Mouse (Mus musculus) neutrophil, adult 5-6 weeks (primary cell): Measurements from ENCODE around the gene 4930562C15Rik. TPM values are rescaled to one million over a fixed set of nuclear protein-coding genes. Genes with fewer than 3 reads are reported as not detected.

Source experiments
- ATAC-seq: fragments of 151-379, 151-347 bp; 2 replicates; pipeline ENCODE4 v1.8.0; 2017; ENCODE audit warnings: mild to moderate bottlenecking, moderate TSS enrichment; ENCODE audit not compliant: insufficient number of reproducible peaks, poor library complexity, low FRiP score, severe bottlenecking; ENCODE audit errors: extremely low read depth
- total RNA-seq: library from RNA; stranded (forward); fragments of 200-1000 nt; gene quantifications from 2 replicates; pipeline ENCODE4 v1.2.3, GENCODE M21; 2017

The 4930562C15Rik gene
- total RNA-seq, 1 experiment from 2014 or later = 0.58 TPM

DNA sequence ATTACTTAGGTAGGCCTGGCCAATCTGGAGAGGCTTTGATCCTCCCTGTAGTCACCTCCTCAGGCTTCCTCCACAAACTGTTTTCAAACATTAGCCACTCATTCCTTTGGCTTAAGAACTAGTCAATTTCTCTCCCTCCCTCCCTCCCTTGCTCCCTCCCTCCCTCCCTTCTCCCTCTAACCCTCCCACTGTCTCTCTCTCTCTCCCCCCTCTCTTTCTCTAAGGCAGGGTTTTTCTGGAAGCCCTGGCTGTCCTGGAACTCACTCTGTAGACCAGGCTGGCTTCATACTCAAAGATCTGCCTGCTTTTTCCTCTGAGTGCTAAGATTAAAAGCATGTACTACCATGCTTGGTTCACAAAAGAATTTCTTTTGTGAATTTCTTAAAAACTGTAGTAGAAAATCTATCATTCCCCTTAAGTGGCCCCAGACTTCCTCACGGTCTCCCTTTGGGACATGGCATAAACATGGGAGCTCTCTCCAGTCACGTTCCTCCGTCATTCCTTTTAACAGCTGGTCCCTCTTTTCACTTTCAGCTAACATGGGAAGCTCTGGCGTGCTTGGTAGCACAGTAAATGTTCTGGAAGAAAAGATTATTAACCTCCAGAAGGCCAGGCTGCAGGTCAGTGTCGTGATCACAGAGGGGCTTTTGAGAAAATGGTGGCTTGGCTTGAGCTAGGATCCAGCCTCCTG, 15.9 kb downstream of the 4930562C15Rik start:
- ATAC-seq = no peak

DNA sequence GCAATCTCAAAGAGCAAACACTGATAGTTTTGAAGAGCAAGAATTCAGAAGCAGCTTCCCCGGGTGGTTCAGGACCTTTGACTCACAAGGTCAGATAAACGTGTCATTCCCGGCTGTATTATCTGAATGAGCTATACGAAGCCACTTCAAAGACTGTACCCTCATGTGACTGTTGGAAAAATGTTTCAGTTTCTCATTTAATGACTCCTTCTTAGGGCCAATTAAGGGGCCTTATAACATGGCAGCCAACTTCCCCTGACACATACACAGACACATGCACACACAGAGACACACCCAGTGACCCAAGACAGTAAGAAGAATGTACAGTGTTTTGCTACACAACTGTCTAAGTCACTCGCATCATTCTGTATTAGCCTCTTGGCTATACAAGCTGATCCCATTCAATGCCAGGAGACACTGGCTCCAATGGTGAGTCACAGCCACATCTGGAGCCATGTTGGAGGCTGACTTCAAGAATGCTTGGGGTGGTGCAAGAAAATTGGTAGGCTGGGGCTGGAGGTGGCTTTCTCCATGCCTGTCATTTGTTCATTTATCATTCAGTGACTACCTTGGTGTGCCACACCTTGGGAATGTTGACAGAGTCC, 19.9 kb downstream of the 4930562C15Rik start:
- ATAC-seq = no peak

DNA sequence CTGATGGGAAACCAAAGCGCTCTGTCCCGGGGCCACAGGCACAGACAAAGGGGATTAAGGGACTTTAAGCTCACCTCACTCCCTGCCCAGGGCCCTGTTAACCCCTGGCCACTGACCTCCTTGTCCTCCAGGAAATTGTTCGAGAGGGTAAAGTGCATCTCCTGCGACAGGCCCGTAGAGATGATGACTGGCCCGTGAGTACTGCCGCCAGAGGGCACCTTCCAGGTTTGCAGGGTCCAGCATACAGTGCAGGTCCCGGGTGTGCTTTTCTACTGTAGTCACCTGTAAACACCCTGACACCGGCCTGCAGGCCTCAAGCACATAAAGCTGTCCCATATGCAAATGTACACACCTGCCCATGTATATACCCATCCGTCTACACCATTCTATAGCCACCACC, 26.2 kb downstream of the 4930562C15Rik start:
- ATAC-seq = no peak

DNA sequence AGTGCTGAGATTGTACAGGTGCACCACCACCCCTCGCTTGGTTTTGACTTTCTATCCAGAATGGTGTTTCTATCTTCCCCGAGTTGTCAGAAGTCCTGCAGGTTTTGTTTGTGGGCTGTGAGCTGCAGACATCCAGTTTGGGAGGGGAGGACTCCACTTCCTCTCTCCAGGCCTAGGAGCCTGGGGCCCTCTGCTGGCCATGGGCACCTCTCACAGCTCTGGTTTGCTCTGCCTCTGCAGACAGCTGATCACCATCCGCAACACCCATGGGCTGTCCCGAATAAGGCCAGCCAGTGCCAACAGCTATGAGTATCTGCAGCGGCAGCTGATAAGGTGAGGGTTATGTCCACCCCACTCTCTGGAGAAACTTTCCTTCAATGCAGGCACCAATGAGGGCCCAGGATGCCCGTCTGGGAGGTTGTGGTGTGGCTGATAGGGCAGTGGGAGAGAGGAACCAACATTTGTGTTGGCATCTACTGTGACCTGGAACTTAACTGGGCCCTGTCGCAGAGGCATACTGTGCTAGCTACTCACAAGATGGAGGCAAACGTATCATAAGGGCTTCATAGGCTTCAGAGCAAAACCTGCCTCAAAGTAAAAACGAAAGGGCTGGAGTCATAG, 27.8 kb downstream of the 4930562C15Rik start:
- peak; percentile 89 for ATAC-seq

DNA sequence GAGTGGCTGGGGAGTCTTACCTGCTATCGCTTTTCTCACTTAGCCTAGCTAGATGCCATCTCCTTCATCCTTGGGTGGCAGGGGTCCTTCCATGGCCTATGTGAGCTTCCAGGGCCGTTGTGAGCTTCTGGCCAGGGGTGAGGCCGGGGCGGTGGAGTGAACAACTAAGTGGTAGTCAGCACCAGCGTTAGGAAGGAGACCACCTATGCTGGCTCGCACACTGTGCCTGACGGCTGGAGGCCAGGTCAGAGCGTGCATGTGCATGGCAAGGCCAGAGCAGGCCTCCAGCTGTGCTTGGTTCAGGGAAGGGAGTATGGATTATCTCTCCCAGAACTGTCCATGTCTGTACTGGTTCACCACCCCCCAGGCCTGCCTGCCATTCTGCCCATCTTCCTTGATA, 28.5 kb downstream of the 4930562C15Rik start:
- no peak for ATAC-seq

DNA sequence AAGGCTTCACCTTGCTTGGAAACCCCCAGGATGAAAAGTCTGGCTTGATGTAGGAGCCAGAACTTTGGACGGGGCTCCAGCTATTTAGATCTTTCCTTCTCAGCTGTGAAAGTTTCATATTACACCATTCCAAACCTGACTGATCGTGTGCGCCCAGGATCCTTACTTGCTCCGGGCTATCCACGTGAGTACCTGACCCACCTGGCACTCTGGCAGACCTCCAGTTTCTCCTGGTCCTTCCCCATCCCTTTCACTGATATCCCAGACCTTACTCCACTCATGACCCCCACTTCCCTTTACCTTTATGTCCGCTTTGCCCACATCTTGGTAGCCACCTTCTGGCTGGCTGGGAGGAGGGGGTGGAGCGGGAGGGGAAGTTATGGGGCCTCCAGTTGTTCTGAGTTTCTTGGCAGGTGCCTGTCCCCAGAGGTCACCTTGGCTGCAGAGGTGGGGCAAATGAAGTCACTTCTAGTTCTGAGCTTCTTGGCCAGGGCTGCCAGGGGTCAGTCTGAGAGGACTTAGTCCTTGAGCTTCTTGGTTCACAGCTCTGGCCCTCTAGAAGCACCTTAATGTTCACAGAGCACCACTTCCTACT, 31.0 kb downstream of the 4930562C15Rik start:
- ATAC-seq = no peak

DNA sequence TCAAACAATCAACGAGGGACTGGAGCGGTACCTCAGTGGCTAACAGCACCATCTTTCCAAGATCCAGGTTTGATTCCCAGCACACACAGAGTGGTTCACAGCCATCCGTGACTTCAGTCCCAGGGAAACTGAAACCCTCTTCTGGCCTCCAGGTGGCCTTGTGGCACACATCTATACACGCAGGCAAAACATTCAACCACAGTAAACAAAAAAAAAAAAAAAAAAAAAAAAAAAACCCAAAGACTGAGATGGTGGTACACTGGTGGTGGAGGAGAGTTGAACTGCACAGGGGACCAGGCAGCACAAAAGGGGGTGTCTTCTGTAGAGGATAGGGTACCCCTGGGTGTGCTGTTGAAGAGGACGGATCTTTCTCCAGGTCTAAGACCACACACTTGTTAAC, 35.3 kb downstream of the 4930562C15Rik start:
- no peak for ATAC-seq

DNA sequence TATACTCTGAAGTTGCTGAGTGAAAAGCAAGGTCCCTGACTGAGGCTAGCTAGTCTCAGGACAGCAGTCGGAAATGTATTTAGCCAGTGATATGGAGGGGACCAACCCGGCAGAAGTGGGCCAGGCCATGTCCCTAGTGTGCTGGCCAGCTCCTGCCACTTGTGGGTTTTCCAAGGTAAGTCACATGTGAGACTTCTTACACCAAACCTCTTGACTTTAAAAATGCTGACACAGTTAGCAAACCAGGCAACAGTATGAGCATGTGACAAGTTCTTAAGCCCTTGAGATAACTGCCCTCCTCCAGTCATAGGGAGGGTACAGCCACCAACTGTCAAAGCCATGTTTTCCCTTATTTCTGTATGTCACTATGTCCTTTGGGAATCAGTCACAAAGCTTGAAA, 36.7 kb downstream of the 4930562C15Rik start:
- no peak for ATAC-seq

DNA sequence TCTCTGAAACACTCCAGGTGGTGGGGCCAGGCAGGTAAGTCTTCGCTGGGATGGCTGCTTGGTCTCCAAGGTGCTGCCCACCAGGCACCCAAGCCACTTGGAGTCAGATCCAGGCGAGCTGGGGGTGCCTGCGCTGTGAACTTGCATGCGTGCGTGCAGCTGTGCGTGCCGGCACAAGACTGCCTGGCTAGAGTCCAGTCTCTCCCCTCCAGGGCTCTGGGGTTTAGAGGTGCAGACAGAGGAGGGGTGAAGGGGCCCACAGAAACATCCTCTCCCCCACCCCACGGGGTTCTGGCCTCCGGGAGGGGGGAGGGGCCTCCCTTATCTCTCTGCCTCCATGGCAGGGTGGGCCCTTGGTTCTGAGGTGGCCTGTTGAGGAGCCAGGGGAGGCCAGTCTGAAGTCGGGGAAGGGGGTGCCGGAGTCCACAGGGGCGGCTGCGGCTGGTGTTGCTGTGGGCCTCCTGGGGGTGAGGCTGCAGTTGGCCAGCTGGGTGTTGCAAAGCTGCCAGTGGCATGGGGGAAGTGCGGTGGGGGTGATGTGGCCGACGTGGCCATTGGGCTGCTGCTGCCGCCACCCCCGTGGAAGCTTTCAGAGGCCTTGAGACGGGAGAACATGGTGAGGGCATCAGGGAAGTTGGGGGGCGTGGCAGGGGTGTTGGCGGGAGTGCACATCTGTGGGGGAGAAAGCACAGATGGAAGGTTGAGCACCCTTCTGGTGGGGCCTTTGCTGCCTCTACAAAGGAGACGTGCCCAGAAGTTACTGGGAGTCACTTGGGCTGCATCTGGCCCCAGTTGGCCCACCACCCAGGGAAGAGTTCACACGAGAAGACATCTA, 40.2 kb downstream of the 4930562C15Rik start:
- no peak for ATAC-seq

DNA sequence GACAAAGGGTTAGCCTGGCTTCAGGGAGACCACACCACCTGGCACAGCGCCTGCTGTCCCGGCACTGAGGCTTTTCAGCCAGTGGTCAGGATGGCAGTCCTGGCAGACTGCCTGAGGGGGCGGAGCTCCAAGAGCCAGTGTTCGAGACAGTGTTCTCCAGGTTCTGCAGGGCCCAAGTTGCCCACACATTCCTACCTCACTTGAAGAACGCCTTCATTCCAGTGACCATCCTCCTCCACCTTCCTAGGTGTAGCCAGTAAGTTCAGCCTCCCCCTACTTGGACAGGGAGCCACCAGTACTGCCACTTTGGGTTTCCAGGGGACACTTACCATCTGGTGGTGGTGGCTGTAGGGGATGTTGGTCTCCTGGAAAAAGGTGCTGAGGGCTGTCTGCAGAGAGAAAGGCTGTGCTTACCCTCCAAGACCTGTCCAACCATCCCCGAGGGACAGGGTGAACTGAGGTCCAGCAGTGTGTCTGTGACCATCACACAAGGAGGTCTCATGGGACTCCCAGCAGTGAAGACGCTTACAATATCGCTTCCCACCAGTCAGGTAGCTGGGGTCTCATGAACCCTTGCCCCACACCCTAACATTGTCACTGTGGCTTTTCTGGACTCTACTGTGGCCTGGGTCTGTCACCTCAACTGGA, 40.9 kb downstream of the 4930562C15Rik start:
- ATAC-seq = no peak

DNA sequence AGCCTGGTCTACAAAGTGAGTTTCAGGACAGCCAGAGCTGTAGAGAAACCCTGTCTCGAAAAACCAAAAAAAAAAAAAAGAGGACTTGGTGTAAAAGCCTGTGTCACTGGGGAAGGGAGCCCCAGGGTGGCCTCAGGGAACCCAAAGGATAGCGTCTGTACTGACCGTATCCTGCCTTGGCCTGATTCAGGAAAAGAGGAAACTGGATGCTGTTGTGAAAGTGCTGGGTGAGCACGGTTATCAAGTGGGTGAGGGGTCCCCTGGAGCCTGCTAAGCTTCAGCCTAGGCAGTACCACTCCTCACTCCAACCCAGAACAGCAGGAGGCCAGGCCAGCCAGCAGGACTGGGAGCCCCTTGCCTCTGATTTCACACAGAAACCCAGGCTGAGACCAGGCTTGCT, 42.0 kb downstream of the 4930562C15Rik start:
- ATAC-seq = no peak

DNA sequence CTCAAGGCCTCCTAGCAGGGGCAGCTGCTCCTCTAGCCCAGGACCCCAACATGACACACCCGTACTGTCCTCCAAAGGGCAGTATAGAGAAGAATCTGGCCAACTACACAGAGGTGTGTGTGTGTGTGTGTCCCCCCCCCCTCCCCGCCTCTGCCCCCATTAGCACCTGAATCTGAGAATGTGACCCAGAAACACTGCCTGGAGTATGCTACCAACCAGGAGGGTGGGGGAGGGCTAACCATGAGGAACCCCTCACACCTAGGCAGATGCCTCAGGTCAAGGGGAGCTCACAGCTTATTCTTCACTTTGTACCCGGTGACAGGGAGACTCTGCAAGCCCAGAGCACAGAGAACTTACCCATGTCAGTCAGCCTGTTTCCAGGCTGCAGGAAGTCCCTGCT, 42.5 kb downstream of the 4930562C15Rik start:
- no peak for ATAC-seq

DNA sequence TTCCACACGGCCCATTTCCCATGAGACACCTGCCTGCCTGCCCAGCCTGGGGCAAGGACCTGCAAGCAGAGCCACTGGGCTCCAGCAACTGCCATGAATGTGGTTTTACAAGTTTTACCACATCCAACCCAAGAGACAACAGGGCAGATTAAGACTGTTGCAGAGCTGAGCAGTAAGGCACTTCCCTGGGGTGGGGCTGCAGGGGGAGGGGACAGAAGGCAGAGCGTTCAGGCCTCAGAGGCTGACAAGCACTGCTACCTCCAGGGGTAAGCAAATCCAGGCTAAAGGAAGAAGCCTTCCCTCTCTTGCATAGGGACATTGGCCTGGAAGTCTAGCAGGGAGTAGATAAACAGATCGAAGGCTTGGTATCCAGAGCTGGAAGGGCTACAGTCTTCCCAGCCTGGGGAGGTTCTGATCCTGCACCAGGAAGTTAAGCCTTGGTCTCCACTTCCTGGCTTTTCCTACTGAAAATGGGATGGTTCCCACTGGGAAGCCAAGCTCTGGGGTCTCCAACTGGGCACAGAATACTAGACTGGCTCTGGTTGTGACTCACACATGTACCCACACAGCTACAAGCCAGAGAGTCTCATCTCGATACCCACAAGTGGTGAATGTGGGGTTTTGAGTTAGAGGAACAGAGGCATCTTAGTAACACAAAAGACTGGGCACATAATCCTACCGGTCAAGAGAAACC, 43.1 kb downstream of the 4930562C15Rik start:
- ATAC-seq = no peak

DNA sequence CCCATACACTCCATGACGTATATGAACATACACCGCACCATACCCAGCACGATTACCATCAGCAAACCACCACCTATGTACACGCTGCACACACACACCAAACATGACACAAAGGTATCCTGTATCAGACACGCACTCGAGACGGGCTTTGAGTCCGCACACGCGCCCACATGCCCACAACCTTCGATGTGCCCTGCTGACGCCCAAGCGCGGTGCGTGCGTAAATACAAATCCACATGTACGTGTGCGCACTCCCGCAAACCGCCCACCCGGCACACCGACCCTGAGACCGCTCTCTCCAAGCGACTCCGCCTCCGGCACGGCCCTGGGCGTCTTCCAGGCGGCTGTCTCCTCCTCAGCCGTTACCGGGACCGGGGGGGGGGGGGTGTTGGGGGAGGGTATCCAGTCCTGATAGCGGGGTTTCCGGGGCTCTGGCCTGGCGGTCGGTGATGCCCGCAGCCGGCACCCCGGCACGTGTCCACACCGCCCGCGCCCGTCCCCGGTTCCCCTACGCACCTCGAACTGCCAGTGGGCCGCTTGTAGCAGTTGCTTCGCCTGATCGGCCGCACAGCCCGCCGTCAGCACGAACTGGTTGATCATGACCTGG, 44.0 kb downstream of the 4930562C15Rik start:
- no peak for ATAC-seq

DNA sequence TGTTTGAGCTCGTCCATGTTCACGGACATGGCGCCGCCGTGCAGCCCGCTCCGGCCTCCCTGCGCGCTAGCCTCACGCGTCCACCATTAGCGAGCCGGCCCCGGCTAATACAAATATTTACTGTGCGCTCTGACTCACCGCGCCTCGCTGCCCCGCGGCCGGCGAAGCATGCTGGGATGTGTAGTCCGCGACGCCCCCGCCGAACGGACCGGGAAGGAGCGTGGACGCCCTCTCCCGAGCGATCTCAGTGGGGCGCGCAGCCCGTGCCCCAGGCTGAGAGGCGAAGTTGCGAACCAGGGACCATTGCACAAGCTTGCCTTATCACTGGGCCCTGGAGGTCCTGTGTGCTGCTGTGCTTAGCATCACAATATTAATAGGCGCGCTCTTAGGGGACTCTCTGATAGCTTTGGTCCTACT, 44.5 kb downstream of the 4930562C15Rik start:
- peak; percentile 46 for ATAC-seq

DNA sequence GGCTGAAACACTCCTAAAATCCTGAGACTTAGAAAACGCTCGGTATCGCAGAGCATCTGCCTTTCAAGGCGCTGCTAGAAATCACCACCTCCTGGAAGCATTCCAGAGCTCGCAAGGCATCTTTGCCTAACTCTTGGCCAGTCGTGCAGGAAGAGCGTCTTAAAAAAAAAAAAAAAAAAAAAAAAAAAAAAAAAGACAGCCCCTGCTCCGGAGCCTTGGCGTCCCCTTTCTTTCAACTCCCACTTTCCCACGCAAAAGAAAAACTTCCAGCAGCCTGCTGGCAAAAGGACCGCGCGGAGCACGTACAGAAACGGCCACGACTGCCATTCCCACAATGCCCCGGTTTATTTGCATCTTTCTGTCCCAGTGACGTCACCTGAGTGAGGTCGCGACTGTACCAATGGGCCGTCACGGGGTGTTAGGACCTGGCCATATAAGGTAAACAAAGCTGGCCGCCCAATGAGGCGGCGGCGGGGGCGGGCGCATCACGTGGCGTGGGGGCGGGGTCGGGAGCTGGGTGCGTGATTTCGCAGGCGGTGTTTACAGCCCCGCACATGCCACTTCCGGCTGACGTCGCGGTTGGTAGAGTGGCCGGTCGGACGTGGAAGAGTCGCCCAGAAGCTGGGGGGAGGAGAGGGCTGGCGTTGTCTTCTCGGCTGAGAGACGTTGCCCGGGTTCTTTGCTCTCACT, 45.1 kb downstream of the 4930562C15Rik start, which contains the start of gene Ubald1:
Gene Ubald1 (minus strand): TSS at position 180 of the 690 bp plus-strand sequence.
- peak; percentile 83 for ATAC-seq
